Mouse (Mus musculus): ENCODE results near the gene Setdb1. TPM values are rescaled to one million over a fixed set of nuclear protein-coding genes. Genes with fewer than 3 reads are reported as not detected.

Gene Setdb1
- polyA plus RNA-seq, 1 experiment from 2014 or later = 56.5 TPM

DNA sequence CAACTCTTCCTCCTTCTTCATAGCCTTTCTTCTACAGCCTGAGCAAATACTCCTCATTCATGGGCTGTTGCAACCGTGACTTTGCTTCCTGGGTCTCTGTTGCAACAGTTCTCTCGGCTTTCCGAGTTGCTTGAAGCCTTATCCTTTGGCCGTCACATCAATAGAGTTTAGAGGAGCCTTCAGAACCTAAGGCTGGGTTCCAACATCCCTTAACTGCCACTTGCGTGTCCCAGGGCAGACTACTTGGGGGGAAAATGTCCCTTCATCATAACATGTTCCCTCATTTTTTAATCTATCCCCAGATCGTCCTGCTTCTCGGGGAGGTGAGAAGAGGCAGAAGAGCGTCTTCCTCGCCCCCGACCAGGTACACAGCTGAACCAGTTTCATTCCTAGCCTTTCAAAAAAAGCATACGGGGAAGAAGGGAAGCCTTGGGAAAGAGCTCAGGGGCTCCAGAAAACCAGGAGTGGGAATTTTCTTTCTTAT lies 74.6 kb downstream of the Setdb1 start:
- ATAC-seq (ENCODE audit: low FRiP score, low TSS enrichment) = no peak
- Histone ChIP-seq H3K27ac (ENCODE audit: low read depth, low read length) (peak overlapping the region; percentile 98), H3K4me2 (replicated peaks; ENCODE audit: low read depth, low read length) (peak overlapping the region; percentile 82), H3K4me1 (ENCODE audit: control insufficient read depth, insufficient read depth, low read length) (peaks cover 10% of the 10 kb centered on the region; the same call in 1 of the 2 replicates), H3K4me3 (ENCODE audit: low read length) (peak overlapping the region; percentile 61), H3K36me3 (ENCODE audit: control insufficient read depth, insufficient read depth, low read length) (no peaks in the 10 kb centered on the region), H3K9me3 (ENCODE audit: control insufficient read depth, low read length) (no peaks in the 10 kb centered on the region), H3K9ac (ENCODE audit: low read depth, low read length) (peak overlapping the region; percentile 71), H3K27me3 (ENCODE audit: control insufficient read depth, insufficient read depth, low read length) (no peaks in the 10 kb centered on the region)
- WGBS = under 1% methylated on average over 11 of the region's 11 CpGs

DNA sequence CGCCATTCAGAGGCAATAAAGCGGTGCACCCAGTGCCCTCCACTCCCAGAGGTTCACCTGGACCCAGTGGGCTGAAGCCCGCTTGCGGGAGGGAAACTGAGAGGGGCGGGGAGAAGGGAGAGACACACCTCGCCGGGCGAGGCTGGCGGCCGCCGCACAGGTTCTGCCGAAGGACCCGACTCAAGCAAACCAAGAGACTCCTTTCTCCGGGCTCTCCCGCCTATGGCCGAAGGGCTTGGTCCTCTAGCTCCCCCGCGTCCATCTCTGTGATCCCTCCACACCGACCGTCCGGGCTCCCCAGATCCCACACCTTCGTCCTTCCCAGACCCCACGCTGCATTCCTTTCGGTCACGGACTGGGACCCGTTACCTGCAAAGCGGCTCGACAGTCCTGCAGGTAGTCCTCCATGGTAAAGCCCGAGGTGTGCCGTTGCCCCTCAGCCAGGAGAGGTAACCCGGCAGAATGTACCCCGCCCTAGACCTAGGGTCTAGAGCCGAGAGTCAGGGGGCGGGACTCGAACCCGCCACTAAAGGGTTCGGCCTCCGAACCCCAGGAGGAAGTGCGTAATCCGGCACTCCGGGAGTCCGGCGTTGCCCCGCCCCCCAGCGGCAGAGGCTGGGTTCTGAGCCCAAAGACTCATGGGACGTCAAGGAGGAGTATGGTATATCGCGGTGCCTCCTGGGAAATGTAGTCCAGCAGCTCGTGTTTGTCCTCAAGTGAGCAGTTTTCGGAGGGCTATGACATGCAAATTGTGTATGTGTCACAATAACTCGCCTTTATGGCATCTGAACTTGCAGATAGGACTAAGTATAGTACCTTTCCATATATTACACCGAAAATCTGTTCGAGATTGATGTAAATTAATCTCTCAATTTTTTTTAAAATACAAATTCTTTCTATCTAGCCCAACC lies 75.5 kb downstream of the Setdb1 start, which contains the start of the genes Mindy1 and Prune1:
Gene Mindy1 (plus strand): TSS at position 130 of the 911 bp plus-strand sequence.
Gene Prune1 (minus strand): TSS at position 861 of the 911 bp plus-strand sequence.
- peak within 1 kb of the TSS; percentile 71 for H3K9ac ChIP-seq (ENCODE audit: low read depth, low read length)
- H3K4me2 ChIP-seq (replicated peaks; ENCODE audit: low read depth, low read length) = peak within 1 kb of the TSS; percentile 82
- H3K4me3 ChIP-seq (ENCODE audit: low read length) = peak within 1 kb of the TSS; percentile 61
- H3K27ac ChIP-seq (ENCODE audit: low read depth, low read length) = peak within 1 kb of the TSS; percentile 98
- no peaks in the 10 kb centered on the region for H3K9me3 ChIP-seq (ENCODE audit: control insufficient read depth, low read length)
- peak; percentile 90 for ATAC-seq (ENCODE audit: low FRiP score, low TSS enrichment)
- no peaks in the 10 kb centered on the region for H3K36me3 ChIP-seq (ENCODE audit: control insufficient read depth, insufficient read depth, low read length)
- peaks cover 17% of the 10 kb centered on the region; the same call in 1 of the 2 replicates for H3K4me1 ChIP-seq (ENCODE audit: control insufficient read depth, insufficient read depth, low read length)
- under 1% methylated on average over 52 of the region's 53 CpGs for WGBS
- no peaks in the 10 kb centered on the region for H3K27me3 ChIP-seq (ENCODE audit: control insufficient read depth, insufficient read depth, low read length)

DNA sequence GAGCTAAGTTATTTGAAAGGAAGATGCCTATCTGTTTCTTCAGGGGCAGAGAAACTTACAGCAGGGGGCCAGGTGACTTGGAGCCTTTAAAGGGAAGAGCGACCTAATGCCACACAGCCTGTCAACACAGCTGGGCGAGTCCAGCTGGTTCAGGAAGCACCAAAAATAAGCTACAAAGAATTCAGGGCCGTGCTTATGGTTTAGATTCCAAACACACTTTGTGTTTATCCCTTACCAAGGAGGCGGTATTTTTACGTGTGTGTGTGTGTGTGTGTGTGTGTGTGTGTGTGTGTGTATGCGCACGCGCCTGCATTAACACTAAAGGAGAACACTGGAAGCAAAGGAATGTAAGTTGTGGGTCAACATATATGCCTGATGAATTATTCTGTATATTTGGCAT lies 76.3 kb downstream of the Setdb1 start:
- ATAC-seq (ENCODE audit: low FRiP score, low TSS enrichment) = no peak
- no peaks in the 10 kb centered on the region for H3K9me3 ChIP-seq (ENCODE audit: control insufficient read depth, low read length)
- peak overlapping the region; percentile 61 for H3K4me3 ChIP-seq (ENCODE audit: low read length)
- H3K4me1 ChIP-seq (ENCODE audit: control insufficient read depth, insufficient read depth, low read length) = peaks cover 17% of the 10 kb centered on the region; the same call in 1 of the 2 replicates
- H3K4me2 ChIP-seq (replicated peaks; ENCODE audit: low read depth, low read length) = peak overlapping the region; percentile 82
- 20% methylated on average over 8 of the region's 8 CpGs for WGBS
- peak overlapping the region; percentile 70 for H3K9ac ChIP-seq (ENCODE audit: low read depth, low read length)
- no peaks in the 10 kb centered on the region for H3K27me3 ChIP-seq (ENCODE audit: control insufficient read depth, insufficient read depth, low read length)
- no peaks in the 10 kb centered on the region for H3K36me3 ChIP-seq (ENCODE audit: control insufficient read depth, insufficient read depth, low read length)
- H3K27ac ChIP-seq (ENCODE audit: low read depth, low read length) = peak overlapping the region; percentile 83

DNA sequence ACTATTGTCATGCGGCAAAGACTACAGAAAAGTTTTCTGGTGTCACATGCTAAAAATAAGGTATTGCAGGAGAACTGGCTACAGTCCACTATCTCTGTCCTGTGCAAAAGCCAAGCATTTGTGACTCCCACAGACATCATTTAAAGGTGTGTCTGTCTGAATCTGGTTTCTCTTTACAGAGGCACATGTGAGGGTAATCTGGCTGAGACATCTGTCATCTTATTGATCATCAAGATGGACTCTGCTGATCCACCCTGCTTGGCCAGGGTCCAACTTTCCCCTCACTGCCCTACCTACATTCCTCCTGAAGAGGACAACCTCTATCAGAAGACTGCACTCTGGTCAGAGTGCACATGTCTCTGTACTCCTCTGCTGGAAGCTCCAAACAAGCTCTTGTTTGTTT lies 79.9 kb downstream of the Setdb1 start:
- no peak overlapping the region for H3K27ac ChIP-seq (ENCODE audit: low read depth, low read length)
- no peak for ATAC-seq (ENCODE audit: low FRiP score, low TSS enrichment)
- H3K9me3 ChIP-seq (ENCODE audit: control insufficient read depth, low read length) = no peaks in the 10 kb centered on the region

DNA sequence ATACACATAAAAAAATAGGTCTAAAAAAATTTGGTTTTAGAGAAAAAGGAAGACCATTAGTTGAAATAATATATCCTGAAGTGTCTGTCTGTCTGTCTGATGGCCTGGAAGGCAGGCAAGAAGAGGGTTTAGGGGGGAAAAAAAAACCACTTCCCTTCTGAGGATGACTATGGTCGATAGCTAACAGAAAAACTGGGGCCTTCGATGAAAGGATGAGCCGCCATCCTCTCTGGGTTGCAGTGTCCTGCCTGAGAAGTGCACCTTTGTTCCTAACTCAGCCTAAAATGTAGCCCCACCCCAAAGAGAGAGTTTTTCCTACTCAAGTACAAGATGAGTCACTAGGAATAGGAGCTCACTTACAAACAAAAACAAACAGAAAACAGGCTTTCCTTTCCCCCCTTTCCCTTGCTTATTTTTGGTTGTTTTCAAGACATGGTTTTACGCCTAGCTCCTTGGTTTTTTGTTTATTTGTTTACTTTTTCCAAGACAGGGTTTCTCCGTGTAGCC lies 80.5 kb downstream of the Setdb1 start:
- Histone ChIP-seq H3K9me3 (ENCODE audit: control insufficient read depth, low read length) (no peaks in the 10 kb centered on the region), H3K36me3 (ENCODE audit: control insufficient read depth, insufficient read depth, low read length) (no peaks in the 10 kb centered on the region), H3K4me2 (replicated peaks; ENCODE audit: low read depth, low read length) (no peak overlapping the region), H3K4me1 (ENCODE audit: control insufficient read depth, insufficient read depth, low read length) (peaks cover 7% of the 10 kb centered on the region; the same call in 1 of the 2 replicates), H3K27ac (ENCODE audit: low read depth, low read length) (no peak overlapping the region), H3K27me3 (ENCODE audit: control insufficient read depth, insufficient read depth, low read length) (no peaks in the 10 kb centered on the region), H3K4me3 (ENCODE audit: low read length) (no peak overlapping the region), H3K9ac (ENCODE audit: low read depth, low read length) (no peak overlapping the region)
- 59% methylated on average over 5 of the region's 5 CpGs for whole genome bisulfite sequencing
- ATAC-seq (ENCODE audit: low FRiP score, low TSS enrichment) = no peak

More for the DNA sequence above, 79.9 kb downstream of the Setdb1 start:
- Histone ChIP-seq H3K4me2 (replicated peaks; ENCODE audit: low read depth, low read length) (no peak overlapping the region), H3K36me3 (ENCODE audit: control insufficient read depth, insufficient read depth, low read length) (no peaks in the 10 kb centered on the region), H3K4me1 (ENCODE audit: control insufficient read depth, insufficient read depth, low read length) (peaks cover 7% of the 10 kb centered on the region; the same call in 1 of the 2 replicates), H3K4me3 (ENCODE audit: low read length) (no peak overlapping the region), H3K27me3 (ENCODE audit: control insufficient read depth, insufficient read depth, low read length) (no peaks in the 10 kb centered on the region), H3K9ac (ENCODE audit: low read depth, low read length) (no peak overlapping the region)
- WGBS = 74% methylated on average over 1 of the region's 1 CpGs

DNA sequence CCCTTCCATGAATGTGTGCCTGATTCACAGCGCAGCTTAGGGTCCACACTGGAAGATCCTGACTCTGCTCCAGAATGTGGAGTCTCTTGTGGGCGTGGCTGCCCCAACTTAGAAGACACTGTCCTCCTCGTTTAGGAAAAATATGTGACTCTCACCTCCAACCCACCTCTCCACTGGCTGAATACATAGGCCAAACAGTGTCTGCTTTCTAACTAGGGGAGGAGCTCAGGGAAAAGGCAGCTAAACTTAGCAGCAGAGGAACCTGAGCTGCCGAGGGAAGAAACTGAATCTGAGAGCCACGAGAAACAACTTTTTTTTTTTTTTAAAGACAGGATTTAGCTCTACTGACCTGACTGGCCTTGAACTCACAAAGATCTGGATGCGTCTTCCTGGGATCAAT lies 81.8 kb downstream of the Setdb1 start:
- H3K36me3 ChIP-seq (ENCODE audit: control insufficient read depth, insufficient read depth, low read length) = no peaks in the 10 kb centered on the region
- H3K9ac ChIP-seq (ENCODE audit: low read depth, low read length) = no peak overlapping the region
- no peak overlapping the region for H3K4me3 ChIP-seq (ENCODE audit: low read length)
- H3K27me3 ChIP-seq (ENCODE audit: control insufficient read depth, insufficient read depth, low read length) = no peaks in the 10 kb centered on the region
- no peak overlapping the region for H3K4me2 ChIP-seq (replicated peaks; ENCODE audit: low read depth, low read length)
- 64% methylated on average over 6 of the region's 6 CpGs for WGBS
- H3K4me1 ChIP-seq (ENCODE audit: control insufficient read depth, insufficient read depth, low read length) = peaks cover 7% of the 10 kb centered on the region; the same call in 1 of the 2 replicates
- no peak for ATAC-seq (ENCODE audit: low FRiP score, low TSS enrichment)
- no peak overlapping the region for H3K27ac ChIP-seq (ENCODE audit: low read depth, low read length)
- H3K9me3 ChIP-seq (ENCODE audit: control insufficient read depth, low read length) = no peaks in the 10 kb centered on the region

DNA sequence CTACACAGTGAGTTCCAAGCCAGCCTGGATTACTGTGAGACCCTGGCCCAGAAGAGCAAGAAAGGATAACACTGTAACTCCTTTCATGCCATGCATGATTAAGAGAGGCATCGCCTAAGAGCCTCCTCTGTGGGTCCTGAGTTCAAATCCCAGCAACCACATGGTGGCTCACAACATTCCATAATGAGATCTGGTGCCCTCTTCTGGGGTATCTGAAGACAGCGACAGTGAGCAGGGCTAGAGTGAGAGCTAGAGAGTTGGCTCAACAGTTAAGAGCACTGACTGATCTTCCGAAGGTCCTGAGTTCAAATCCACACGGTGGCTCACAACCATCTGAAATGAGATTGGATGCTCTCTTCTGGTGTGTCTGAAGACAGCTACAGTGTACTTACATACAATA lies 82.5 kb downstream of the Setdb1 start:
- Histone ChIP-seq H3K27ac (ENCODE audit: low read depth, low read length) (no peak overlapping the region), H3K9me3 (ENCODE audit: control insufficient read depth, low read length) (no peaks in the 10 kb centered on the region), H3K9ac (ENCODE audit: low read depth, low read length) (no peak overlapping the region), H3K4me1 (ENCODE audit: control insufficient read depth, insufficient read depth, low read length) (peaks cover 7% of the 10 kb centered on the region; the same call in 1 of the 2 replicates), H3K36me3 (ENCODE audit: control insufficient read depth, insufficient read depth, low read length) (no peaks in the 10 kb centered on the region), H3K4me3 (ENCODE audit: low read length) (no peak overlapping the region), H3K27me3 (ENCODE audit: control insufficient read depth, insufficient read depth, low read length) (no peaks in the 10 kb centered on the region), H3K4me2 (replicated peaks; ENCODE audit: low read depth, low read length) (no peak overlapping the region)
- WGBS = 93% methylated on average over 4 of the region's 4 CpGs
- no peak for ATAC-seq (ENCODE audit: low FRiP score, low TSS enrichment)

Data from kidney, embryonic 14.5 days (tissue).